Mouse (Mus musculus) small intestine, adult 2 months (tissue): Measurements from ENCODE around the gene Snx29.

Source experiments
- CTCF ChIP-seq: fragments of 200-500 bp; IDR thresholded peaks from 2 replicates; pipeline ENCODE4 v1.5.1; 2012; ENCODE audit warnings: low read depth, mild to moderate bottlenecking, control low read depth, inconsistent platforms, low read length, moderate library complexity, mixed read lengths; ENCODE audit not compliant: insufficient replicate concordance, insufficient read length; ENCODE audit errors: extremely low read depth
- POLR2A ChIP-seq: fragments of 200-500 bp; IDR thresholded peaks from 2 replicates; pipeline ENCODE4 v1.6.1; 2012; ENCODE audit warnings: low read depth, mild to moderate bottlenecking, control low read depth, inconsistent platforms, low read length, moderate library complexity

DNA sequence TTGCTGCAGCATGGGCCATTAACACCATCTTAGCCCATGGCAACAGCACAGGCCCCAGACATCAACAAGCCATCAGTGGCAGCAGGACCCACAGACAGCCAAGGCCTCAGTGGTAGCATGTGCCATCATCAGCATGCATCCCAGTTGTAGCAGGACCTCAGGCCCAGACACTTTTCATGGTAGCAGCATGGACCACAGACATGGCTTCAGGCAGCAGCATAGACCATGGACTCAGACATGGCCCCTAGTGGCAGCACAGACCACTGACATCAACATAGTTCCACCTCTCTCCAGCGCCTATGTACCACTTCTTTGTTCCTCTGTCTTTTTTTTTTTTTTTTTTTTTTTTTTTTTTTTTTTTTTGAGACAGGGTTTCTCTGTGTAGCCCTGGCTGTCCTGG is 299.0 kb downstream of the Snx29 start:
- TF ChIP-seq CTCF (no peak), POLR2A (no peak)
